Comparison of ENCODE assay signal across 11 mouse cellular contexts in the genomic region with DNA sequence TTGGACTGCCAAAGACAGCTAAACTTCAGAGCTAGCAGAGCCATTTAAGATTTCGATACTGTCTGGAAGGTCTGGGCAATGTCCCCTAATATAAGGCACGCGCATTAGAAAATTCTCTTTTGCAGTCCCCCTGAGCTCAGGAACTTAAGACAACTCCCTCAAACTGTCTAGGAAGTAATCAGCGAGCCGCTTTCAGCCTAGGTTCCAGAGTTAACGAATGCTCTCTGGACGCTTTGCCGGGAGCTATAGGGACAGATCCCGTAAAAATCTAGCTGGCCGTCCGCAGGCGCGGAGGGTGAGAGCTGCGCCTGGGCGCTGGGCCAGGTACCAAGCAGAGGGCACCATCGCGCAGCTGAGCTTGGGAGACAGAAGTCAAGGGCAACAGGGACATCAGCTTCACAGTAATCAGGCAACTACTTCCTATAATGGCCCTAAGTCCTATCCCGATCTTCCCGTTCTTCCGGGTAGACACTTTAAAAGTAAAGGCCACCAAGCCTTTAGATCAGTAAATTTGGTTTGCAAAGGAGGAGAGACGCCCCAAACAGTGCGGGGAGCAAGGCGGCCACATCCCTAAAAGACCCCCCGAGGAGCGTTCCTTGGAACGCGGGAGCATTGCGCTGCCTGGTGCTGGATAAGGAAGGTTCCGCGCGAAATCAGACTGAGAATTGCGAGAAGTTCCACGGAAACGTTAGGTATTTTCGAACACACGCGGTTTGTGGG. TPM values are rescaled to one million over a fixed set of nuclear protein-coding genes. Genes with fewer than 3 reads are reported as not detected.
DNase-seq lines count a peak whose midpoint lies in the region; ATAC-seq lines count a peak whose summit lies in the region.
"Had no signal": no experiment of that assay in that cellular context is flagged by ENCODE, and none has a peak within 500 bp of the region (broad histone marks: within the 10 kb centered on the region; RNA-seq: fewer than 3 reads in every experiment).

No protein-coding gene starts in this region.

- no peak for ATAC-seq in midbrain, embryonic 14.5 days (ENCODE audit: low FRiP score, low TSS enrichment)
- ATAC-seq in midbrain, embryonic 15.5 days (replicated peaks): no peak

- no peak overlapping the region; the same call in 1 of the 2 replicates for H3K9ac ChIP-seq in midbrain, embryonic 14.5 days (replicated peaks; ENCODE audit: low read length)
- H3K9ac ChIP-seq in midbrain, embryonic 15.5 days: no peak overlapping the region

- under 1% methylated on average over 37 of the region's 37 CpGs for WGBS in midbrain, embryonic 14.5 days
- 1% methylated on average over 37 of the region's 37 CpGs for WGBS in midbrain, embryonic 15.5 days

- H3K27ac ChIP-seq in midbrain, embryonic 14.5 days (replicated peaks; ENCODE audit: low read depth, low read length): no peak overlapping the region
- H3K27ac ChIP-seq in midbrain, embryonic 15.5 days: no peak overlapping the region

- H3K27me3 ChIP-seq in midbrain, embryonic 14.5 days (ENCODE audit: control insufficient read depth, insufficient read depth, low read length): peaks cover 94% of the 10 kb centered on the region
- peaks cover 90% of the 10 kb centered on the region for H3K27me3 ChIP-seq in midbrain, embryonic 15.5 days (replicated peaks)

- H3K4me2 ChIP-seq in midbrain, embryonic 14.5 days (ENCODE audit: low read length): no peak overlapping the region; the same call in 1 of the 2 replicates
- H3K4me2 ChIP-seq in midbrain, embryonic 15.5 days: no peak overlapping the region

- no peaks in the 10 kb centered on the region for H3K9me3 ChIP-seq in midbrain, embryonic 14.5 days (ENCODE audit: control insufficient read depth, low read length)
- no peaks in the 10 kb centered on the region for H3K9me3 ChIP-seq in midbrain, embryonic 15.5 days

- peak; percentile 8 to 36 for DNase-seq in cerebellum, postnatal 14 days
- DNase-seq in cerebellum, adult 9-11 months: no peak
- peak; percentile 56 for DNase-seq in midbrain, embryonic 14.5 days
- peak; percentile 59 to 71 for DNase-seq in heart, postnatal 36 days
- DNase-seq in retina, postnatal 1 day: peak; percentile 39
- no peak for DNase-seq in spleen, postnatal 14 days (ENCODE audit: low spot score in 2 of 2)
- no peak for DNase-seq in testis, postnatal 14 days (ENCODE audit: low spot score)

- H3K36me3 ChIP-seq in midbrain, embryonic 14.5 days (ENCODE audit: control insufficient read depth, insufficient read depth, low read length): no peaks in the 10 kb centered on the region
- H3K36me3 ChIP-seq in midbrain, embryonic 15.5 days (replicated peaks): no peaks in the 10 kb centered on the region

- intact Hi-C loops in heart, postnatal 36 days (cut with DNase I): loop anchor here (5.0 kb wide), 1 partner anchor 250 kb away; no protein-coding TSS in a partner anchor

- 0 out of 2 replicates have a peak overlapping the region, but pooled peaks have one; percentile 7 for H3K4me3 ChIP-seq in midbrain, embryonic 14.5 days (replicated peaks; ENCODE audit: low read depth, low read length)
- H3K4me3 ChIP-seq in midbrain, embryonic 15.5 days: no peak overlapping the region

- H3K4me1 ChIP-seq in midbrain, embryonic 14.5 days (ENCODE audit: control insufficient read depth, insufficient read depth, low read length): peaks cover 5% of the 10 kb centered on the region
- H3K4me1 ChIP-seq in midbrain, embryonic 15.5 days: peaks cover 26% of the 10 kb centered on the region

RNA-seq across cellular contexts. Expression of a gene that starts 3.2 kb away (rescaled TPM):
- 0.05 TPM in 1 of 2 replicates, not detected in the other for polyA plus RNA-seq in midbrain, embryonic 14.5 days (2014; fragmentation: Nextera tagmentation; extraction: Ambion mirVana)
- 0.04 and 0.14 TPM in 2 replicates for polyA plus RNA-seq in midbrain, embryonic 15.5 days (2015; fragmentation: Nextera tagmentation; extraction: Ambion mirVana)
- 10 to 100 TPM; 69.2 to 97.3 TPM for total RNA-seq in heart, postnatal 36 days (2021)
- total RNA-seq: layer of hippocampus, postnatal 25 days had no signal
- polyA plus RNA-seq: C2C12; frontal cortex, adult 2 months had no signal

Comparison
In these comparisons a context has a peak if more than half of its experiments do, and no peak if none do; other contexts are left out.
1. DNase-seq: peak in cerebellum, postnatal 14 days (2 of 2), midbrain, embryonic 14.5 days (single experiment), heart, postnatal 36 days (2 of 2) and retina, postnatal 1 day (single experiment); none in cerebellum, adult 9-11 months (single experiment), spleen, postnatal 14 days (0 of 2) and testis, postnatal 14 days (single experiment).